Mouse (Mus musculus) megakaryocyte-erythroid progenitor cell, adult 5 weeks (primary cell): ENCODE measurements around the gene Nbeal2. TPM values are rescaled to one million over a fixed set of nuclear protein-coding genes. Genes with fewer than 3 reads are reported as not detected.

ENCODE experiments used
- polyA plus RNA-seq: library from polyadenylated mRNA; stranded (reverse); fragments of >175 nt; gene quantifications from 2 replicates; pipeline ENCODE4 v1.2.3, GENCODE M21; 2012

Nbeal2 gene
- 74.5 and 76.5 TPM in 2 replicates for polyA plus RNA-seq

DNA sequence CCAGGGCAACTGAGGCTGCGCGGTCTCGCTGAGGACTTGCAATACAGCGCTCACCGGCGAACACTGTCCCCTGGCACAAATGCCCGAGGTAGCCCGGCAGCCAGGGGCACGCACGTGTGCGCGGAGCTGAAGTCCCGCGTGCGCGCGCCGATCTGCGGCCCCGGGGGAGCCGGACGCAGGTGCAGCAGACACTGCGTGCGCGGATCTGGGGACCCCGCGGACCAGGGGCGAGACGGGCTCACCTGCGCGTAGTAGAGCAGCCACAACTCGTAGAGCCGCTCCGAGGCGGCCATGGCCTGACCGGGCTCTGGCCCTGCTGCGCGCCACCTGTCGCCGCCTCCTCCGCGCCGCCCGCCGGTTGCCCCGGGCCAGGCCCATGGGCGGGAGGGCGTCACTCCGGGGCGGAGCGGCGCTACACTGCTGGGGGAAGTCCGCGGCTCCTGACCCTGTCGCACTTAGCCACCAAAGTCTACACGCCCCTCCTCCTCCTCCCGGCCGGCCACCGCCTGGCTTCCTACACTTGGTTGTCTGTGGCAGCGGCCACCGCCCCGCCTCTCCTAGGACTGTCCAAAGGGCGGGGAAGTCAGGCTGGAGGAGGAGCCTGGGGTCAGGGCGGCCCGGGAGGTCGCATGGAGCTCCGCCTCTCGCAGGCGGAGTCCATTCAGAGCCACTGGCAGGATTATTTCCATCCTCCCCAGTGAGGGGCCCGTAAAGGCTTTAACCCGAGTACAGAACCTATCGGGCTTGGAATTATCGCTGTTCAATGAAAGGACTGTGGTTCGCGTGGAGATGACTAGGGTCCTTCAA, at the start of gene Nbeal2:
Gene Nbeal2, minus strand, starts transcription at position 507 of the 807 bp plus-strand sequence.

DNA sequence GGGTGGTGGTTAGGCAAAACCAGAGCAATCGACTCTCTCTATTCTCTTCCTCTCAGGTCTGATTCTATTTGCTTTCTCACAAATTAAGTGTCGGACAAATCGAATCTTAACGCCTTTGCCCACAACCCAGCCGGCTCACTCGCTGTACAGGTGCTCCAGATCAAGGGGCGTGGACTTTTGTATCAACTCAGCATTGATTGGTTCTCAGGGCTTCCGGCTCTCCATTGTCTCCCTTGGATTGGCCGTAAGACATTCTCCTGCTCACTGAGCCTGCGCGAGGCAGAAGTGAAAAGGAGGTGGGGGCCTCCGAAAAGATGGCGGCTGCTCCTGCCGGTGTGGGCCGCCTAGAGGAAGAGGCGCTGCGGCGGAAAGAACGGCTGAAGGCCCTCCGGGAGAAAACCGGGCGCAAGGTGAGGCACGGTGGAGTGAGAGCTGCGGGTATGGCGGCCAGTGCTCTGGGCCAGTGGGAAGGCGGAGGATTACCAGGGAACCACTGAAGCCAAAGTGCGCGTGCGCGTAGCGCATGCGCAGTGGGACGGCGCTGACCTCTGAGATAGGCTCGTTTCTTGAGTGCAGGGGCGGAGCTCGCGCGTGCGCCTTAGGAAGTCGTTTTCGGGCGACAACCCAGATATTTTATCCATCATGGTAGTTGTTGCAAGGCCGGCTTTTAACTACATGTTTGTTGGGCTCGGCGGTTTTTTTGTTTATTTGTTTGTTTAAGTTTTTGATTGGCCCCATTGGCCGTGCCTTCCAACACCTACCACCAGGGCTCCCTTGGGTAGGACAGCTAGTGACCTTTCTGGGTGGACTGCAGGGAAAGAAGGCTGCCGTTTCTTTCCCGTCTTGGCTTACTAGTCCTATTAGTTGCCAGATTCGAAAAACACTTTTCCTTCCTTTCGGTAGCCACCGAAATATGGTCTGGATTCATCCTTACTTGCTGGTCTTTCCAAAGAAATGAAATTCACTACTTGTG, 2.6 kb upstream of the Nbeal2 start, which contains the start of gene Ccdc12:
Gene Ccdc12, plus strand, starts transcription at position 255 of the 973 bp plus-strand sequence.

DNA sequence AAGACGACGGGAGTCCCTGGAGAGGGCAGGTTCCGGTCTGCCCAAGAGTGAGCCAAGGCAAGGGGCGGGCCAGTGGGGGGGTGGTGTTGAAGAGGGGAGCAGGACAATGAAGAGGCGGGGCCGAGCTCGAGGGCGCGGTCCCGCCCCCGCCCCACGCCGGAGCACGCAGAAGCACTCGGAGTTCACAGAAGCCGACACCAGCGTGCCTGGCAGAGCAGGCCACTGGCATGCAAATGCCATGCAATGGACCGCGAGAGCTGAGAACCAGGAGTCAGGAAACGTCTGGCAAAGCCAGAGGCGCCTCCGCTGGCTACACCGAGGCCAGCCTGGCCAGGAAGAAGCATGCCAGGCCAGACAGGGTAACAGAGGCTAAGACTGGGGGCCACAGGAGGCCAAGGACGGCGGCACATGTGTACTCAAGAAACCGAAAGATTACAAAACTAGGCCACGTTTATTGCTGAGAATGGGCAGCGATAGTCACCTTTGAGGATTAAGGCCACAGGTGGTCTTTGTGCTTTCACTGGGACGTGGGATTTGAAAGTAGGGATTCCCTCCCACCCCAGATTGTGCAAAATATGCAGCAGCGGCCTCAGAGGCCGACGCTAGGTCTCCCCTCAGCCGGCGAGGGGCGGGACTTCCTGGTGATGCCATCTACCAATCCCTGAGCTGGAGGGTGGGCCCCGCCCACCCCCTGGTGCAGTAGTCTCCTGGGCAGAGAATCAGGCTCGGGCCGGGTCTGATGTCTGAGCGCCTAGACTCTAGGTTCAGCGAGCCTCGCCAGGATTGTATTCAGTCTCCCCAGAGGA, 29.4 kb downstream of the Nbeal2 start, which contains the start of gene Nradd:
Gene Nradd, minus strand, starts transcription at position 92 of the 806 bp plus-strand sequence.

Other genes starting within 250 kb of the Nbeal2 start
- 63.0 and 96.4 TPM in 2 replicates for gene Ptpn23, start 245.9 kb downstream of the Nbeal2 start, polyA plus RNA-seq
- 312 and 331 TPM in 2 replicates for gene Ngp, start 234.4 kb downstream of the Nbeal2 start, polyA plus RNA-seq
- 11.6 and 12.2 TPM in 2 replicates for gene Klhl18, start 177.5 kb downstream of the Nbeal2 start, polyA plus RNA-seq
- 0.01 and 0.12 TPM in 2 replicates for gene Kif9, start 177.2 kb downstream of the Nbeal2 start, polyA plus RNA-seq
- 12.9 and 21.6 TPM in 2 replicates for gene Setd2, start 121.6 kb downstream of the Nbeal2 start, polyA plus RNA-seq
- gene Nradd, start 29.7 kb downstream of the Nbeal2 start, polyA plus RNA-seq: 4.9 and 6.1 TPM in 2 replicates
- gene Ccdc12, start 2.3 kb upstream of the Nbeal2 start, polyA plus RNA-seq: 381 and 533 TPM in 2 replicates
- not detected in 2 replicates for gene Myl3, start 87.7 kb upstream of the Nbeal2 start, polyA plus RNA-seq
- gene Pth1r, start 93.0 kb upstream of the Nbeal2 start, polyA plus RNA-seq: 0.34 and 0.65 TPM in 2 replicates
- 0.04 and 0.14 TPM in 2 replicates for gene Prss42, start 144.0 kb upstream of the Nbeal2 start, polyA plus RNA-seq
- gene Prss44, start 159.8 kb upstream of the Nbeal2 start, polyA plus RNA-seq: not detected in 2 replicates
- gene Prss43, start 172.5 kb upstream of the Nbeal2 start, polyA plus RNA-seq: not detected in 2 replicates
- not detected in 2 replicates for gene Prss45, start 180.4 kb upstream of the Nbeal2 start, polyA plus RNA-seq
- gene Prss46, start 190.3 kb upstream of the Nbeal2 start, polyA plus RNA-seq: not detected in 2 replicates
- 54.6 and 61.0 TPM in 2 replicates for gene Prss50, start 203.8 kb upstream of the Nbeal2 start, polyA plus RNA-seq
- gene Als2cl, start 225.7 kb upstream of the Nbeal2 start, polyA plus RNA-seq: 3.9 and 6.0 TPM in 2 replicates
- 0.35 and 0.51 TPM in 2 replicates for gene Tmie, start 226.0 kb upstream of the Nbeal2 start, polyA plus RNA-seq